Mouse (Mus musculus) cerebellum, adult 8-10 months (tissue): ENCODE results near the gene Ager.

Experiments
- DNase-seq: peaks from one replicate; pipeline ENCODE4 v3.0.0; 2022

Gene Ager

GRCm38 (mm10) chr17:34597566-34598095, at the start of gene Ager:
Ager (plus strand) TSS chr17:34597862.
- peak; percentile 17 for DNase-seq

- no peak for DNase-seq
Observed at GRCm38 (mm10) chr17:34549156-34549555, 48.5 kb upstream of the Ager start.

GRCm38 (mm10) chr17:34549843-34550242, 47.8 kb upstream of the Ager start:
- no peak for DNase-seq

- peak; percentile 73 for DNase-seq
Observed at GRCm38 (mm10) chr17:34555483-34555882, 42.2 kb upstream of the Ager start.

GRCm38 (mm10) chr17:34556406-34556805, 41.3 kb upstream of the Ager start:
- DNase-seq: no peak

GRCm38 (mm10) chr17:34557411-34557810, 40.3 kb upstream of the Ager start:
- no peak for DNase-seq

- DNase-seq: no peak
Observed at GRCm38 (mm10) chr17:34559116-34559515, 38.5 kb upstream of the Ager start.

GRCm38 (mm10) chr17:34559895-34560294, 37.8 kb upstream of the Ager start:
- DNase-seq: no peak

GRCm38 (mm10) chr17:34560438-34560837, 37.2 kb upstream of the Ager start:
- no peak for DNase-seq

- no peak for DNase-seq
Observed at GRCm38 (mm10) chr17:34561200-34561599, 36.5 kb upstream of the Ager start.

GRCm38 (mm10) chr17:34562595-34562994, 35.1 kb upstream of the Ager start:
- DNase-seq: no peak

GRCm38 (mm10) chr17:34563354-34563753, 34.3 kb upstream of the Ager start:
- no peak for DNase-seq

GRCm38 (mm10) chr17:34564003-34564421, 33.6 kb upstream of the Ager start, which contains the start of gene Notch4:
Notch4 (plus strand) TSS chr17:34564268.
- DNase-seq: no peak

- DNase-seq: no peak
Observed at GRCm38 (mm10) chr17:34564796-34565195, 32.9 kb upstream of the Ager start.

GRCm38 (mm10) chr17:34567311-34567710, 30.4 kb upstream of the Ager start:
- DNase-seq: no peak

- no peak for DNase-seq
Observed at GRCm38 (mm10) chr17:34568421-34568820, 29.2 kb upstream of the Ager start.

GRCm38 (mm10) chr17:34569919-34570318, 27.7 kb upstream of the Ager start:
- no peak for DNase-seq

- DNase-seq: no peak
Observed at GRCm38 (mm10) chr17:34571875-34572274, 25.8 kb upstream of the Ager start.

GRCm38 (mm10) chr17:34572361-34572760, 25.3 kb upstream of the Ager start:
- no peak for DNase-seq

- DNase-seq: no peak
Observed at GRCm38 (mm10) chr17:34576577-34576976, 21.1 kb upstream of the Ager start.

- DNase-seq: no peak
Observed at GRCm38 (mm10) chr17:34578070-34578469, 19.6 kb upstream of the Ager start.

GRCm38 (mm10) chr17:34582528-34582927, 15.1 kb upstream of the Ager start:
- DNase-seq: no peak

GRCm38 (mm10) chr17:34583397-34583796, 14.3 kb upstream of the Ager start:
- peak; percentile 27 for DNase-seq

GRCm38 (mm10) chr17:34583819-34584218, 13.8 kb upstream of the Ager start:
- DNase-seq: no peak

- DNase-seq: peak; percentile 18
Observed at GRCm38 (mm10) chr17:34585121-34585520, 12.5 kb upstream of the Ager start.
